Mouse (Mus musculus): ENCODE results near the gene Dap. TPM values are rescaled to one million over a fixed set of nuclear protein-coding genes. Genes with fewer than 3 reads are reported as not detected.

Gene Dap
- total and polyA plus RNA-seq, 3 experiments: 12.6 to 69.8 (median 15.1) TPM

DNA sequence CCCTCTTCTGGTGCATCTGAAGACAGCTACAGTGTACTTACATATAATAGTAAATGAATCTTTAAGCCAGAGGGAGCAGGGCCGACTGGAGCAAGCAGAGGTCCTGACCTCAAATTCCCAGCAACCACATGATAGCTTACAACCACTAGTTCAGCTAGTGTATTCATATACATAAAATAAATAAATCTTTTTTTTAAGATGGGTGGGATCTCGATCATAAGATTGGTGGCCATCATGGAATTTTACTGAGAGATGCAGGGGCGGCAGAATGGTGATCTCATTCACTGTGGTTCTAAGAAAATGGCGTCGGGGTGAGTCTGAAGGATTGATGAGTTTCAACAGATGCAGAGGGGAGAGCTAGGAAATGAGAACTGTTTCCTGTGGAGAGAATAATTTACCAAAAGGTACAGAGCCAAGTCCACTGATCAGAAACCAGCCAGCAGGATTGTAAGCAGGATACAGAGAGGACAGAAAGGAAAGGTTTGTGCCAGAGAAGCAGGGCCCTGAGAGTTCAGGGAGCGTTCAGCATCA, 37.7 kb upstream of the Dap start:
- H3K27ac ChIP-seq (ENCODE audit: insufficient read depth, low read depth): no peak overlapping the region
- in situ Hi-C loops (cut with MboI; ENCODE audit: low pct_ligation_motif_present, low pct_unique_long_range_greater_than_20kb, low sequenced_read_pairs) (no loop called here), dilution Hi-C loops (cut with MboI; ENCODE audit: extremely low pct_ligation_motif_present, extremely low pct_unique_long_range_greater_than_20kb, low sequenced_read_pairs) (no loop called here)
- H3K36me3 ChIP-seq (replicated peaks in 1 of 2; ENCODE audit: control insufficient read depth in 1 of 2, insufficient read depth in 1 of 2, low read length in 1 of 2): no peaks in the 10 kb centered on the region
- peaks cover 3% of the 10 kb centered on the region for H3K9me3 ChIP-seq (replicated peaks; ENCODE audit: low read length)
- H3K9ac ChIP-seq (ENCODE audit: insufficient read depth, low read depth): no peak overlapping the region
- H3K79me2 ChIP-seq (replicated peaks; ENCODE audit: control insufficient read depth, extremely low read depth, insufficient read depth, poor library complexity, severe bottlenecking): no peaks in the 10 kb centered on the region
- no peak for DNase-seq (ENCODE audit: extremely low read depth)
- peaks cover 4 to 8% of the 10 kb centered on the region in 2 experiments; a peak in 3 of 4 replicates for H3K4me1 ChIP-seq (ENCODE audit: control insufficient read depth in 1 of 2, insufficient read depth in 2 of 2)
- peak in 1 of 2 experiments; percentile 11; a peak in 1 of 4 replicates for TF ChIP-seq CTCF (conservative IDR thresholded peaks at IDR 0.05 in 1 of 2, IDR thresholded peaks at IDR 0.05 in 1 of 2; ENCODE audit: low read depth in 2 of 2, low read length in 2 of 2)
- no peak for TF ChIP-seq BHLHE40 (IDR thresholded peaks at IDR 0.05; ENCODE audit: low read depth, low read length)
- H3K27me3 ChIP-seq (replicated peaks): no peaks in the 10 kb centered on the region
- H3K4me2 ChIP-seq (ENCODE audit: insufficient read depth, low read depth, poor library complexity, severe bottlenecking): no peak overlapping the region
- no peak overlapping the region for H3K4me3 ChIP-seq (replicated peaks in 1 of 3; ENCODE audit: low read depth in 2 of 3, low read length in 2 of 3, poor library complexity in 1 of 3)

DNA sequence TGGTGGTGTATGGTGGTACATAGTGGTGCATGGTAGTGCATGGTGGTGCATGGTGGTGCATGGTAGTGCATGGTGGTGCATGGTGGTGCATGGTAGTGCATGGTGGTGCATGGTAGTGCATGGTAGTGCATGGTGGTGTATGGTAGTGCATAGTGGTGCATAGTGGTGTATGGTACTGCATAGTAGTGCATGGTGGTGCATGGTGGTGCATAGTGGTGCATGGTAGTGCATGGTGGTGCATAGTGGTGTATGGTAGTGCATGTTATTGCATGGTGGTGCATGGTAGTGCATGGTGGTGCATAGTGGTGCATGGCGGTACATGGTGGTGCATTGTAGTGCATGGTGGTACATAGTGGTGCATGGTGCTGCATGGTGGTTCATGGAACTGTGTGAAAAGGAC, 31.6 kb upstream of the Dap start:
- dilution Hi-C loops (cut with MboI; ENCODE audit: extremely low pct_ligation_motif_present, extremely low pct_unique_long_range_greater_than_20kb, low sequenced_read_pairs) (no loop called here), in situ Hi-C loops (cut with MboI; ENCODE audit: low pct_ligation_motif_present, low pct_unique_long_range_greater_than_20kb, low sequenced_read_pairs) (no loop called here)
- Histone ChIP-seq H3K4me1 (ENCODE audit: control insufficient read depth in 1 of 2, insufficient read depth in 2 of 2) (peaks cover 8 to 13% of the 10 kb centered on the region in 2 experiments), H3K4me2 (ENCODE audit: insufficient read depth, low read depth, poor library complexity, severe bottlenecking) (no peak overlapping the region), H3K4me3 (replicated peaks in 1 of 3; ENCODE audit: low read depth in 2 of 3, low read length in 2 of 3, poor library complexity in 1 of 3) (peak overlapping the region in 1 of 3 experiments; percentile 1), H3K9me3 (replicated peaks; ENCODE audit: low read length) (peaks cover 3% of the 10 kb centered on the region), H3K9ac (ENCODE audit: insufficient read depth, low read depth) (no peak overlapping the region), H3K79me2 (replicated peaks; ENCODE audit: control insufficient read depth, extremely low read depth, insufficient read depth, poor library complexity, severe bottlenecking) (no peaks in the 10 kb centered on the region), H3K27ac (ENCODE audit: insufficient read depth, low read depth) (no peak overlapping the region), H3K36me3 (replicated peaks in 1 of 2; ENCODE audit: control insufficient read depth in 1 of 2, insufficient read depth in 1 of 2, low read length in 1 of 2) (no peaks in the 10 kb centered on the region), H3K27me3 (replicated peaks) (no peaks in the 10 kb centered on the region)
- no peak for TF ChIP-seq UBTF (IDR thresholded peaks at IDR 0.05; ENCODE audit: low read depth, low read length)
- no peak for TF ChIP-seq CHD1 (IDR thresholded peaks at IDR 0.05; ENCODE audit: low read depth, low read length)
- TF ChIP-seq SMC3 (IDR thresholded peaks at IDR 0.05; ENCODE audit: low read depth, low read length): no peak
- no peak for TF ChIP-seq USF1 (IDR thresholded peaks at IDR 0.05; ENCODE audit: low read depth, low read length)
- TF ChIP-seq CHD2 (IDR thresholded peaks at IDR 0.05; ENCODE audit: low read length): no peak
- TF ChIP-seq IRF4 (IDR thresholded peaks at IDR 0.05; ENCODE audit: low read depth, low read length): no peak
- TF ChIP-seq NRF1 (IDR thresholded peaks at IDR 0.05; ENCODE audit: low read depth, low read length): no peak
- no peak for TF ChIP-seq RAD21 (IDR thresholded peaks at IDR 0.05; ENCODE audit: low read depth, low read length)
- no peak for DNase-seq (ENCODE audit: extremely low read depth)

DNA sequence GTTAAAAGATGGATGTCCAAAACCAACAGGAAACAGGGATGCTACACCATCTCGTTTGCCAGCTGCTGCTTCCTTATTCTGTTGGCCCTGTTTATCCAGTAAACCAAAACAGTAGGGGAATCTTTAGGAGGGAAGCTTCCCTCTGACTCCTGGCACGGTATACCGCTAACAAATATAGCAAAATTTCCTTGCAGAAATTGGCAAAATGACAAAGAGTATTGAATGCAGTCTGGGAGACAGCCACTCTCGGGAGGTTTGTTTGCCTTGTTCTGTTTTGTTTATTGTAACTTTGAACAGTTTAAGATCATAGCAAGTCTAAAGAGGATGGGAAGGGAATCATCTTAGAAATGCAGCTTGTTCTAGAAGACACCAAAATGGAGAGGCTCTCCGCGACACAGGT, 28.3 kb upstream of the Dap start:
- H3K9me3 ChIP-seq (replicated peaks; ENCODE audit: low read length): no peaks in the 10 kb centered on the region
- no peak overlapping the region for H3K27ac ChIP-seq (ENCODE audit: insufficient read depth, low read depth)
- DNase-seq (ENCODE audit: extremely low read depth): no peak
- no peak overlapping the region for H3K9ac ChIP-seq (ENCODE audit: insufficient read depth, low read depth)
- peaks cover 4 to 5% of the 10 kb centered on the region in 2 experiments; a peak in 3 of 4 replicates for H3K4me1 ChIP-seq (ENCODE audit: control insufficient read depth in 1 of 2, insufficient read depth in 2 of 2)
- no peaks in the 10 kb centered on the region for H3K79me2 ChIP-seq (replicated peaks; ENCODE audit: control insufficient read depth, extremely low read depth, insufficient read depth, poor library complexity, severe bottlenecking)
- no peaks in the 10 kb centered on the region for H3K36me3 ChIP-seq (replicated peaks in 1 of 2; ENCODE audit: control insufficient read depth in 1 of 2, insufficient read depth in 1 of 2, low read length in 1 of 2)
- TF ChIP-seq E2F4 (IDR thresholded peaks at IDR 0.05; ENCODE audit: insufficient replicate concordance, low read depth, low read length) (no peak), ELF1 (IDR thresholded peaks at IDR 0.05; ENCODE audit: low read depth, low read length) (no peak), POLR2A (IDR thresholded peaks at IDR 0.05; ENCODE audit: low read depth, low read length) (no peak), POLR2AphosphoS2 (IDR thresholded peaks at IDR 0.05; ENCODE audit: low read depth, low read length) (no peak), SIN3A (IDR thresholded peaks at IDR 0.05; ENCODE audit: low read length) (no peak), BHLHE40 (IDR thresholded peaks at IDR 0.05; ENCODE audit: low read depth, low read length) (no peak), JUND (conservative IDR thresholded peaks at IDR 0.05; ENCODE audit: low read depth, low read length) (no peak), ZKSCAN1 (IDR thresholded peaks at IDR 0.05; ENCODE audit: borderline replicate concordance, low read depth, low read length) (no peak), ZC3H11A (IDR thresholded peaks at IDR 0.05; ENCODE audit: low read depth, low read length) (no peak), MAX (IDR thresholded peaks at IDR 0.05; ENCODE audit: low read length) (no peak), MAFK (IDR thresholded peaks at IDR 0.05; ENCODE audit: insufficient replicate concordance, low read length) (no peak), KAT2A (IDR thresholded peaks at IDR 0.05; ENCODE audit: insufficient replicate concordance, low read length) (no peak), CHD1 (IDR thresholded peaks at IDR 0.05; ENCODE audit: low read depth, low read length) (no peak), MYC (IDR thresholded peaks at IDR 0.05; ENCODE audit: low read depth, low read length) (no peak), ZMIZ1 (IDR thresholded peaks at IDR 0.05; ENCODE audit: low read depth, low read length) (no peak), EP300 (IDR thresholded peaks at IDR 0.05; ENCODE audit: low read length) (no peak)
- dilution Hi-C loops (cut with MboI; ENCODE audit: extremely low pct_ligation_motif_present, extremely low pct_unique_long_range_greater_than_20kb, low sequenced_read_pairs): no loop called here
- no peak overlapping the region for H3K4me2 ChIP-seq (ENCODE audit: insufficient read depth, low read depth, poor library complexity, severe bottlenecking)
- H3K4me3 ChIP-seq (replicated peaks in 1 of 3; ENCODE audit: low read depth in 2 of 3, low read length in 2 of 3, poor library complexity in 1 of 3): no peak overlapping the region
- H3K27me3 ChIP-seq (replicated peaks): no peaks in the 10 kb centered on the region
- in situ Hi-C loops (cut with MboI; ENCODE audit: low pct_ligation_motif_present, low pct_unique_long_range_greater_than_20kb, low sequenced_read_pairs): no loop called here

Data from CH12.LX (cell line).